Mouse (Mus musculus) adrenal gland, adult (tissue): ENCODE measurements at regions not wholly inside any gene's neighbourhood (a gene's known extent, or its start where the extent isn't known, plus 50 kb on each side); places are given as distances from the start of the nearest gene placed in this dataset.
A peak's percentile ranks its signal among the peaks of the same experiment; 100 is the strongest.

Experiments
- DNase-seq, 2 experiments: peaks; one replicate each; pipeline ENCODE4 v3.0.0; 2022 to 2023; ENCODE audit warnings: low spot score in 1 of 2; ENCODE audit not compliant: inconsistent age in 2 of 2

DNA sequence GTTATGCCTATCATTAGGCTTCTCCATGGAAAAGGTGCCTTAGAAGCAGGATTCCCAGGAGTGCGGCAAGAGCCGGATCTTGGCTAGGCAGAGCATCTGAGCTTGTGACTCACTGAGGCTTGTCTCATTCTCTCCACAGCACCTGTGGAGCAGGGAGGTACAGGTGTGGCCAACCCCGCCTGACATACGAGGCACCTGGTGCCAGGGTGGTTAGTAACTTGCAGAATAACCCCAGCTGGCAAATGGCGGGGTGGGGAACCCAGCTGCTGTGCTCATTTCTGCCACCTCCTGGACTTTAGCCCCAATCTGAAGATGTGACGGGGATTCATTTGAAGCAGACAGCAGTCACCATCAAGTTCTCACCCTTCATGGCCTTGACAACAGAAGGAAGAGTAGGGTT, 96.2 kb downstream of the Pdgfra start:
- DNase-seq, result no peak

DNA sequence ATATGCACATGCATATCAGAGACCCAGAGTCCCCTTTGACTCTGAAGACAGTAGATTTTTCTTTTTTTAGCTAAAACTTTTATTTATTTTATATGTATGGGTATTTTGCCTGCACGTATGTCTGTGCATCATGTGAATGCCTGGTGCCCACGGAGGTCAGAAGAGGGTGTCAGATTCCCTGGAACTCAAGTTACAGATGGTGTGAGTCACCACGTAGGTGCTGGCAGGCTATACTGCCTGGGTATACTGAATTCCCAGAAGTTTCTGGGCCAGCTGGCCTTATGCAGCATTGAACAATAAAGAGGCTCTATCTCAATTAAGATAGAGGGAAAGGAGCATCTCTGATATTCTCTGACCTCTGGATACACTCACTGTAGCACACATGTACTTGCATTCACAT, 97.6 kb downstream of the Pdgfra start:
- DNase-seq, result no peak

DNA sequence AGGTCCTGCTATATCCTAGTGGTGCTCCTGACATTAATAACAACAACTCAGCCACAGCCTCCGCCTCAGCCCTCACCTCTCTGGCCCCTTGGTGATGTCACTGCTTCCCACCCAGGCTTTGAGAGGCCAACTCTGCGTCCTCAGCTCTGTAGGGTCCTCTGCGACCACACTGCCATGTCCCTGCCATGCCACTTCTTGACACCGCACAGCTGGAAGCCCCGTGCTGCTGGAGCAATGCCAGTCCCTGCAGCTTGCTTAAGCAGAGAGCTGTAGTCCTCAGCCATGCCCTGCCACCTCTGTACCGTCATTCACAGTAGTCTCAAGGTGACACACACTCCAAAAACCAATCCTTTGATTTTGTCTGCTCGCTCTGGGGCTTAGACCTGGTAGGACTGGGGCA, 101.3 kb downstream of the Pdgfra start:
- no peak for DNase-seq

DNA sequence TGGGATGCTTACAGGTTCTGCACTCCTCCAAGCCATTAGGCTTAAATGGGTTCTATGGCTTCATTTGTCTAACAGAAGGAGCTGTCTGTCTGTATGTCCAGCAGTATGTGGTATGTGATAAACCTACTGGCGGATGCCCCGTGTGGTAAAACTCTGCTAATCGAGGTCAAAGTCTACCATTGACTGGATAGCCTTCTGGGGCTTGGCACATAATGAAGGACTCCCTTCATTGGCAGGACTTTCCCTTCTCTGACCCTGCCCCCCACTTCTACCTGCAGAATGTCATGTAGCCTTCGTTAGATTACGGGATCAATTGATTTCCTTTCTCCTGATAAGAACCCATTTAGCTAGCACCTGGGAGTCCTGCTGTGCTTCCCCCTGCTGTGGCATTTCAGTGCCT, 101.7 kb downstream of the Pdgfra start:
- DNase-seq, result no peak

DNA sequence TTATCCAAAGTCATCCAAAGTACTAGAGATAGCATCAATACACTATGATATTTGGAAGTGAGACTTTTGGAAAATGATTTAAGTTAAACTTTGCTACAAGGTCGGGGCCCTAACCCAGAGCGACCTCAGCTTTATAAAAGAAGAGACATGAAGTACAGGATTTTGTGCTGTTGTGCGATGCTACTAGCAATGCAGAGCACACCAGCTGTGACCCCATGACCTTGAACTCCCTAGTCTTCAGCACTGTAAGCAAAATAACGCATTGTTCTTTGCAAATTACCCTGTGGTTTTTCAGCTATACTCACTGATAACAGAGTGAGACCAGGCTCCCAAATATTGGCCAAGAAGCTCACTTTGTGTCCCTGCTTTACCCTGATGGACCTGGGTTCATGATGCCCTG, 104.1 kb downstream of the Pdgfra start:
- peak in 1 of 2 experiments; percentile 10 for DNase-seq

DNA sequence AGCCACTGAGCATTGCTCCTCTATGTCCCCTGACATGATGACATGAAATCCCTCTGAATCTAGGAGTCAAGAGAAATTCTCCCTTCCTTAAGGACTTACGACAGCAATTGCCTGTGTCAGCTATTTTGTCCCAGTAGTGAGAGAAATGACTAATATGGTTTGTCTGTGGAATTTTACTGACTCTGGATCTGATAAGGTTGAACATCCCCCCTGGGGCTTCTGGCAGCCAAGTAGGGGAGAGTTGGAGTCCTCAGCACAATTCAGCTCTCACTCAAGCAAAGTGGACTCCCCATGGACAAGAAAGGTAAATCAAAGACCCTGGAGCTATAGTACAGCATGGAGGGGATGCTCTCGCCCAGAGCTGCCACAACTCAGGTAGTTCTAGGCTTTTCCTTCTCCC, 105.0 kb downstream of the Pdgfra start:
- DNase-seq, result peak in 1 of 2 experiments; percentile 36

DNA sequence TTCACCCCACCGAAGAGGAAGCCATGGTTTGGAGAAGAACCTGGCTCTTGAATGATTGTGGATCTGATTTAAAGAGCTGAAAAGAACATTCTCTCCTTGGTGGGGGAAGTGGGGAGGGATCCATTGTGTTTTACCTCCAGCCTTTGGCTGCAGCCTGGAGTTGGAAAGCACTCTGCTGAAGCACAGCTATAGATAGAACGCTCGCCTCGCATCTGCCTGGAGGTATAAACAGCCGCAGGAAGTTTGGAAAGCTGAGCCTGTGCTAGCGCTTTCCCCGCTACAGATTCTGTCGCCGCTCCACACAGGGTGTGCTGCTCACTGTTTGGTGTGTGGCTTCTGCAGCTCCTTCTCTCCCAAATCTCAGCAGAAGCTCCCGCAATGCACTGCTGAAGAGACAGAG, 108.2 kb downstream of the Pdgfra start:
- no peak for DNase-seq

DNA sequence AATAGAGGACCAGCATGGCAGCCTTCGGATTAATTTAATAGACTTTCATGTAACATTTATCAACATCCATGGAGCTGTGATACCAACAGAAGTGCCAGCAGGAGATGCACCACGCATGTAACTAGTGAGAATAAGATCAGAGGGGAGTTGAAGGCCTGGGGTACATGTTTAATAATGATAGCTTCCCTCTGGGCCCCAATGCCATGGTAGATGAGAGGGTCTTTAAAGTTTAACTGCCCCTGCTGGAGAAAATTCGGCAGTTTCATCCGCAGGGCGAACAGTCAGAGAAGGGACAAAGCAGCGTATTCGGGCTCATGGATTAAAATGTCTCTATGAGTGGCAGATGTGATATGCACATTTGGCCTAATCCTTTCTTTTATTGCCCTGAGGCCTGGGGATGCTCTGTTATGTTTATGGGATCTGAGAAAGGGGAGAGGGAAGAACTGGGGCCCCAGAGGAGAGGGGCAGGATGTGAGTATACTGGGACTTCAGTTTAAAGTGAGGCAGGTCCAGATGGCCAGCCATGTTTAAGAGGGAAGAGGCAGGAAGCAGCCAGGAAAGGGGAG, 114.1 kb downstream of the Pdgfra start:
- no peak for DNase-seq

DNA sequence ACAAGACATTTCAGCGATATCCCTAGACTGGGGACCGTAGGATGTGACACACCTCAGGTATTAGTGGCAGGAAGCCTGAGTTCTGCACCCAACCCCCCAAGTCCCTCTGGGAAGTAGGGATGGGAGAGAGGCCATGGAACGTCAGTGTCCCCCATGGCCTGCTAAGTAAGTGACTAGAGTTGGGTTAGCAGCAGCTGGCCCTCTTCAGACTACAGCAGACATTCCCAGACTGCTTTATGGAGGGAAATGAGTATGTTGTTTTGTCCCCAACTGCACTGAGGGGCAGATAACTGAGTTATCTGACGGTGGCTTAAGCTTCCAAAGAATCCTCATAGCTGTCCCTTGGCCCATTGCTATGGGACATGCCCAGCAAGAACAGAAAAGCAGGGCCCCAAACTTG, 114.8 kb downstream of the Pdgfra start:
- no peak for DNase-seq

DNA sequence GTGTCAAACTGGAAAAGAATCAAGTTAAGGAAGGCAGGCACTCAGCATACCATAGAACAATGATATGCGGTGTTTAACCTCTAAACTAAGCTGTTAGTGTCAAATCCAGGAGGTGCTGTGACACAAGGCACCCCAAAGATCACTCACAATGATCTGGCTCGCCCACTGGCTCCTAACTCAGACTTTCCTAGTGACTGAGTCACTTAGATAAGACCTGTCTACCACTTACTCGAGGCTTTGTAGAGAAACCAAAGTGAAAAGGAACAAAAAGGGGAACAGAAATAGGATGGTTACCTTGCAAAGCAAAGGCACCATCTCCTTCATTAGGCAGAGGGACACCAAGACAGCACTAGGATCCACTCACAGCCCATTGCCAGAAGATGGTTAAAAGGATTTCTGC, 115.7 kb downstream of the Pdgfra start:
- no peak for DNase-seq

DNA sequence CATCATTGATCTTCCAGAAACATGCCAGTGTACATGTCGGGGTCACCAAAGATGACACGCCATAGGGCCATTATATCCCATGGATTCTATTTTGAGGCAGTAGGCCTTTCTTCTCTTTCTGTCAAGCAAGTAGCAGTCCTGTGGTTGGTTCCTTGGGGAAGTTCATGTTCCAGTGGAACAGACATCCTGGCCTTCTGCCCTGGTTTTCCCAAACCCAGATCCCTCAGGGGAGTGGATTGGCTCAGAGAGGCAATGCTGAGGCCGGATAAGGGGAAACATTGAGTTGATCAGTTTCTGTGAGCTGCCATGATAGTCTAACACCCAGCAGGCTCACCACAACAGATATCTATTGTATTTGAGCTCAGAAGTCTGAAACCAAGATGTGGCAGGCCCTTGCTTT, 125.9 kb downstream of the Pdgfra start:
- no peak for DNase-seq

DNA sequence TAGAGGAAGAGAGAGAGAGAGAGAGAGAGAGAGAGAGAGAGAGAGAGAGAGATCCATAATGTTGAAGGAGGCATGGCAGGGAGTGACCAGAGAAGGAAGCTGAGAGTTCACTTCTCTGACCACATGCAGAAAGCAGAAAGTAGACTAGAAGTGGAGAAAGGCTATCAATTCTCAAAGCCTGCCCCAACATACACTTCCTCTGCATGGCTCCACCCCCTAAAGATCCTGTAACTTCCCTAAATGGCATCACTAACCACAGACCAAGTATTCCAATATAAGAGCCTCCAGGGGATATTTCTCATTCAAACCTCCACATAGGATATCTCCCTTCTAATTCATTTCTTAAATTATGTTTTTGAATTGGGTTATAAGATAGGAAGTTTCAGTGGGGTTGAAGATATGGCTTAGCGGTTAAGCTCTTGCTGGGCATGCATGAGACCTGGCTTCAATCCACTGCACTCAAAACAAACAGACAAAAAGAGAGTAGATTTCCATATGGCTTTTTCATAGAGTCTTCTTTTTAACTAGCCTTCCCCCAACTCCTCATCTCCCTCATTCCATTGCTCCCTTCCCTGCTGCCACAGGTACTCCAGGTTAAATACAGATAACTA, 127.6 kb downstream of the Pdgfra start:
- no peak for DNase-seq

DNA sequence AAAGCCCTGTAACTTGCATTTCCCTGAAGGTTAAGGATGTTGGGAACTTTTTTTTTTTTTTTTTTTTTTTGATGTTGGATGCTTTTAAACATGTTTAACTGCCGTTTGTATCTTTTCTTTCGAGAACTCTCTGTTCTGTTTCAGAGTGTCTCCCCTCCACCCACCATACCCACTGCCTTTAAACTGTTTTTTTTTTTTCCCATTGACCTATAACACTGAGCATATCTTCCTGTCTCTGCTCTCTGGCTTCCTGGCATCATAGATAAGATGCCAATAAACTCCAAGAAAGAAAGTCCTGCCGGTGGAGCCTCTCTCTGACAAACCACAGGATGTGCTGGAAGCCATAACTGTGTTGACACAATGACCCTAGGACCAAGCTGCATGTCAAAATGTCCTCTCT, 128.6 kb downstream of the Pdgfra start:
- no peak for DNase-seq

DNA sequence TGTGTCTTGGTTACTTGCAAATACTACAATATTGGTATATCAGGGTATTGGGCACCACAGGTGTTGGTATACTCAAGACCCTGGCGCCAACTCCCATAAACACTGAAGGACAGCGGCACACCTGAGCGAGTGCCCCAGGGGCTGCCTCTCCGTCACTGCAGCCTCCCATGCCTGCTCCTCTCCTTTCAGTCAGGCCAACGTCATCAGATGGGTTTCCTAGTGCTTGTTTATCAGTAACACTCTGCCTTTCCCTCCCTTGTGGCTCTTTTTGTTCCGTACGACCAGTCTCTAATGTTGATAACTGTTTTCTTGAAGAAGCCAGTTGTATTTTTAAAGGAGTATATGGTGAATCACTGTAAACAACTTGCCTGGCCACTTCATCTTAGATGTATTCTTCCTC, 129.4 kb downstream of the Pdgfra start:
- no peak for DNase-seq

DNA sequence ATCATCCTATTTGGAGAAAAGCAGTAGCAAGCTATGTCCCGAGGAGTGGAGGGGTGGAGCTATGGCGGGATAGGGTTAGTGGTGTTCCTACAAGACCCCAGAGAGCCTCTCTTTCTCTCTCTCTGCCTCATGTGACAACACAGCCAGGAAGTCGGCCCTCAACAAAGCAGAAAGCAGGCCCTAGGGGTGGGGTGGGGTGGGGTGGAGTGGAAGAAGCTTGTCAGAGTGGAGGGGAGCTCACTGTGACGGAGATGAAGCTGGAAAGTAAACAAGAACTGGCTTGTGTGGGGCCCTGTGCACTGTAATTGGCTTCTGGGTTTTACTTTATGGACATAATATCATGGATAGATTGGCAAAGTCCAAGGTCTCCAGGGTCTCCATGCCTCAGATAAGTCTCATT, 130.5 kb downstream of the Pdgfra start:
- no peak for DNase-seq

DNA sequence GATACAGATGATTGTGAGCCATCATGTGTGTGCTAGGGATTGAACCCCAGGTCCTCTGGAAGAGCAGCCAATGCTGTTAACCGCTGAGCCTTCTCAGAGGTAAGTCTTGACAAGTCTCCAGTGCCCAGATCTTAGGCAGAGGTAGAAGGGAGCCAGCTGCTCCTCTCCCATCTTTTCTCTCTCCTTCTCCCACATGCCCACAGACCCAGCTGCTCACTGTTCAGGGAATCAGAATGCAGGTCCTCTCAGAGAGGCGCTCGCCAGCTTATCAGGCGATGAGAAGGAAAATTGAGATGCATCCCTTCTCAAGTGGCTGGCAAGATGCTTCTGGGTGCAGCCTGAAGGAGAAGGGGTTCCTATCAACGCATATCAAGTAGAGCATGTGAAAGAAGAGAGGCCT, 131.7 kb downstream of the Pdgfra start:
- DNase-seq, result no peak

DNA sequence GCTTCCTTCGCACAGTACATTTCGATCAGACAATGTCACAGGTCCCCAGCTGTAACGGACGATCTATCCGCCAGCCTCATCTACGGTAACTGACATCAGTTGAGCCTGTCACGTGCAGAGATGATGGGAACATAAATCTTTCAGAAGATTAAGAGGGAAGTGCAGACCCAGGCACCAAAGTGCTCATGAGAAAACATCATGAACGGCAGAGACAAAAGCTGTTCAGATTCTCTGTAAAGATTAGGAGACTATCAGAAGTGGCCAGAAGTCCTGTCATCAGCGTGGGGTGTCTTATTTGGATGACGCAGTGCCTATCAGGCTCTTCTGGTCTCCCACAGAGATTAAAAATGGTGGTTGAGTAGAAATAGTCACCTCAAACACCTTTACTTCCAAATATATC, 133.9 kb downstream of the Pdgfra start:
- DNase-seq, result no peak

DNA sequence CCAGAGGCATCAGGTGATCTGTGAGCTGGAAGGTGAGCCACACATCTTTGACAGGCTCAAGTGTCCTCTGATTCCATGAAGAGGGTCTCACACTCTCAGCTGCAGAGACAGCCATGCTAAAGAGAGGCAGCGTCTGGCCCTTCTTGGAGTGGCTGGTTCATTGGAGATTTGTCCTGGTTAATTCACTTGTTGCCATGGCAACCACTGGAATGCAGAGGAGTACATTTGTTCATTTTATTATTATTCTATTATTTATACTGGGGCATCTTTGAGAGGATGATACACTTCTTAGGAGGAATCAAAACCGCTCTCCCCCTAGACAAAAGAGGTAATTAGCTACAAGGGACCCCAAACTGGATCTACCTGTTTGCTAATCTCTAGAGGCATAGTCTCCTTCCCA, 143.6 kb downstream of the Pdgfra start:
- no peak for DNase-seq

DNA sequence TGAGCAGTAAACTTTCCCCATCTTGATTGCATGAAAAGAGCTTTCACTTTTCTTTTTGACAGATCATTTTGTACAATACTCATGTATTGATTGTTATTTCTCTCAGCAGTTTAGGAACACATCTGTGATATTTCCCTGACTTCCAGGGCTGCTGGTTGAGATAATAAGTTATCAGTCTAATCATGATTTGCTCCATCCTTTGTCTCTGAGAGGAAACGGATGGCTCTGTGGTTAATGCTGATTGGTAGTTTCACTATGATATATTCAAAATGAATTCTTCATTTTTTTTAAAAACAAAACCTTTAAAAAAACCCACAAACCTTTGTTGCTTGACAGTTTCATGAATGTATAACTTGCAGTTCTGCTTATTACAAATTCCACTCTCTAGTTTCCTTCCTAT, 160.8 kb downstream of the Pdgfra start:
- DNase-seq, result no peak

DNA sequence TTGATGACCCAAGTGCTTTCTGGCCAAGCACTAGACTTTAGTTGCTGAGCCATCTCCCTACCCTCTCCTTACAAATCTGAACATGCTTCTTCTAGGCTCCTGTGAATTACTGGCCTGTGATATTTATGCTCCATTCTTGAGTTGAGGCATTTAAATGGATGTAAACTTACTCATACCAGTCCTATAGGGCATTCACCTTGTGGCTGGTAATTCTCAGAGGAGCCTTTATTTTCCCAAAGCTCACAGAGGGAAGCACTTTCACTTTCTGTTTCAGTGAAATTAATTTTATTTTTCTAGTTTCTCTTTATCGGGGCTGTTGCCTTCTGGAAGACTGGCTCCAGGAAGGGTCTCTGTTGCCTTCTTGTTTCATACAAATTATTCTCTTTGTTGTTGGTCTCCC, 163.9 kb downstream of the Pdgfra start:
- DNase-seq, result peak; percentile 6 to 79

DNA sequence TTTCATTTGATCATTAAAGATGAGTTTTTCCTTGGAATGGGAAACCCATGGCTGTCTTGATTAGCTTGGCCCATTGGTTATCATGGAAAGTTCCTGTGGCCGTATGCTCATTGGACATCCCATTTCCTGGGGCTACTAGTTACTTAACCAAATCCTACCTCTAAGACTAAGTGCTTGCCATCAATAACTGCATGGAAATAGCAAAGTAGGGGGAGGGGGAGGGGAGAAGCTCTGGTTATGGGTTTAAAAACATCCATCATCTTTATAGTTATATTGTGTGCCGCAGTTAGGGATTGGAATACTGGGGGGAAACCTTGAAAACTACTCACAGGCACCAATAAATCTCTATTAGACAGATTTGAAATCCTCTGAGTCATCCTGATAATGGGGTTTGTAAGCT, 168.4 kb downstream of the Pdgfra start:
- DNase-seq, result peak in 1 of 2 experiments; percentile 69

DNA sequence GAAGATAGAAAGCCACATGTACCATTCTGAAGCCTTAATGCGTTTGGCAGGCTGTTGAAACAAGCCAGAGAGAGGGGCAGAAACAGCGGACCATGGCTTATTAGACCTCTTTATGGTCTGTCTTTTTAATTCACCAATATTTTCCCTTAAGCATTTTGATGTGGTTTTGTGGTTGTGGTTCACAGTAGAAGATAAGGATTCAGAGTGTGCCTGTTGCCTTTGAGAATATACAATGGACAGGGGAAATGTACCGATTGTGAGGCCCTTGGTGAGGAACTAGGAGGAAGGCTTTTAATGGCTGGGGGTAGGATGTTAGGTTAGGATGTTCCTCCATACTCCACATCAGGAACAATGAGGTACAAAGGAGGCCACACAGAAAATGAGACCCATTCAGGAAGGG, 182.0 kb downstream of the Pdgfra start:
- no peak for DNase-seq

DNA sequence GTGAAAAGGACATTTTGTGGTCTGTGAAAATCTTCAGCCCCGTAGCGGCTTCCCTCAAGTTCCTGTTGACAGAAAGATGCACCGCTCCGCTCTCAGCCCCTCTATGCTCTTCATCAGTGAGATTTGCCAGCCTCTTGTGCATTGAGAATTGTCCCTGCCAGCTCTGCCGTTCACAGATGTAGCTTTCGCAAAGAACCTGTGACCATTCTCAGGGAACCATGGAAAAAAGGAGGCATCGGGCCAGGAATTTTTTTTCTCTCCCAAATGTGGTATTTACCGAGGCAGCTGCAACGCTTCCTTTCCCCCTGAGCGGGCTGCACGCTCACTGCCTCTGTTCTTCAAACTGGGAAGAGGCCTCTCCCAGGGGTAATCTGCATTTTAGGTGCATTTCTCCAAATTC, 184.4 kb downstream of the Pdgfra start:
- DNase-seq, result no peak
